Mouse (Mus musculus) midbrain, postnatal 0 days (tissue): ENCODE data around the gene Dguok. TPM values are rescaled to one million over a fixed set of nuclear protein-coding genes. Genes with fewer than 3 reads are reported as not detected.
A peak's percentile ranks its signal among the peaks of the same experiment; 100 is the strongest.

ENCODE experiments used
- ATAC-seq: fragments of 200-750 bp; cut with Nextera tagmentation; 2 replicates; pipeline ENCODE4 v1.8.0; 2017; ENCODE audit warnings: moderate number of reproducible peaks, mild to moderate bottlenecking, moderate TSS enrichment, moderate library complexity; ENCODE audit not compliant: low FRiP score
- DNase-seq: peaks from one replicate; pipeline ENCODE4 v3.0.0-alpha.2; 2015; ENCODE audit warnings: low spot score
- H3K27ac ChIP-seq: fragments of 300-500 bp; sonication (generic); 2 replicates; pipeline ENCODE4 v1.5.1; 2014; ENCODE audit warnings: low read depth, mild to moderate bottlenecking, low read length, mixed read lengths
- H3K27me3 ChIP-seq: fragments of 300-500 bp; sonication (generic); 2 replicates; pipeline ENCODE4 v1.6.1; 2014; ENCODE audit warnings: low read length, control low read depth, mixed read lengths; ENCODE audit not compliant: insufficient read depth
- H3K36me3 ChIP-seq: fragments of 300-500 bp; sonication (generic); 2 replicates; pipeline ENCODE4 v1.6.1; 2014; ENCODE audit warnings: low read length, control low read depth, mixed read lengths; ENCODE audit not compliant: insufficient read depth
- H3K4me1 ChIP-seq: fragments of 300-500 bp; sonication (generic); 2 replicates; pipeline ENCODE4 v1.6.1; 2014; ENCODE audit warnings: mild to moderate bottlenecking, control low read depth, antibody characterized with exemption, low read length, mixed read lengths; ENCODE audit not compliant: insufficient read depth
- H3K4me2 ChIP-seq: fragments of 300-500 bp; sonication (generic); 2 replicates; pipeline ENCODE4 v1.6.1; 2014; ENCODE audit warnings: low read depth, mild to moderate bottlenecking, low read length, mixed read lengths; ENCODE audit not compliant: poor library complexity, severe bottlenecking
- H3K4me3 ChIP-seq: fragments of 300-500 bp; sonication (generic); 2 replicates; pipeline ENCODE4 v1.5.1; 2014; ENCODE audit warnings: low read depth, mild to moderate bottlenecking, low read length, moderate library complexity
- H3K9ac ChIP-seq: fragments of 300-500 bp; sonication (generic); replicated peaks from 2 replicates; pipeline ENCODE4 v1.6.1; 2014; ENCODE audit warnings: mild to moderate bottlenecking, low read length, moderate library complexity, mixed read lengths; ENCODE audit not compliant: poor library complexity, severe bottlenecking
- H3K9me3 ChIP-seq: fragments of 300-500 bp; sonication (generic); 2 replicates; pipeline ENCODE4 v1.6.1; 2016; ENCODE audit warnings: low read length, control low read depth
- CTCF ChIP-seq: IDR thresholded peaks from 2 replicates; pipeline ENCODE4 v1.5.1; 2016; ENCODE audit warnings: antibody characterized with exemption, mild to moderate bottlenecking
- WGBS: fragments of 180-500 bp; shearing (Covaris S2); extraction: QIAGEN DNeasy Blood & Tissue Kit; methylation state at CpG from one replicate; pipeline ENCODE4 v1.1.7; 2014; 5-methylcytosine and 5-hydroxymethylcytosine counted together
- polyA plus RNA-seq: library from polyadenylated mRNA; unstranded; fragments of >200 nt; fragmentation: Nextera tagmentation; extraction: Ambion mirVana; gene quantifications from 2 replicates; pipeline ENCODE4 v1.2.1, GENCODE M21; 2015
- total RNA-seq: library from RNA; depleted of rRNA; stranded (reverse); fragments of >200 nt; gene quantifications from 2 replicates; pipeline ENCODE4 v1.2.3, GENCODE M21; 2014

Gene Dguok
- total and polyA plus RNA-seq, 2 experiments from 2014 or later: 48.5 to 55.2 TPM

- no peaks in the 10 kb centered on the region for H3K36me3 ChIP-seq
- ATAC-seq (no peak), DNase-seq (no peak)
- 78% methylated on average over 3 of the region's 3 CpGs for WGBS
- no peak overlapping the region for H3K27ac ChIP-seq
- TF ChIP-seq CTCF: no peak
- peaks cover 25% of the 10 kb centered on the region for H3K4me1 ChIP-seq
- no peak overlapping the region for H3K9ac ChIP-seq
- no peaks in the 10 kb centered on the region for H3K9me3 ChIP-seq
- no peak overlapping the region for H3K4me3 ChIP-seq
- H3K27me3 ChIP-seq: no peaks in the 10 kb centered on the region
- no peak overlapping the region for H3K4me2 ChIP-seq
Measured at GRCm38 (mm10) chr6:83449440-83449839, 57.3 kb downstream of the Dguok start.

GRCm38 (mm10) chr6:83448911-83449310 is 57.9 kb downstream of the Dguok start:
- Histone ChIP-seq H3K9ac (no peak overlapping the region), H3K4me2 (no peak overlapping the region), H3K4me1 (peaks cover 20% of the 10 kb centered on the region), H3K36me3 (no peaks in the 10 kb centered on the region), H3K27ac (no peak overlapping the region), H3K27me3 (no peaks in the 10 kb centered on the region), H3K4me3 (no peak overlapping the region), H3K9me3 (no peaks in the 10 kb centered on the region)
- 86% methylated on average over 4 of the region's 4 CpGs for WGBS
- TF ChIP-seq CTCF: no peak
- DNase-seq: no peak
- ATAC-seq: no peak

- no peak overlapping the region for H3K27ac ChIP-seq
- ATAC-seq (no peak), DNase-seq (no peak)
- no peaks in the 10 kb centered on the region for H3K27me3 ChIP-seq
- no peak overlapping the region for H3K9ac ChIP-seq
- no peak overlapping the region for H3K4me3 ChIP-seq
- no peaks in the 10 kb centered on the region for H3K36me3 ChIP-seq
- H3K4me2 ChIP-seq: no peak overlapping the region
- no peaks in the 10 kb centered on the region for H3K9me3 ChIP-seq
- no peak for TF ChIP-seq CTCF
- H3K4me1 ChIP-seq: peaks cover 20% of the 10 kb centered on the region
- WGBS: 81% methylated on average over 7 of the region's 7 CpGs
Measured at GRCm38 (mm10) chr6:83447031-83447430, 59.7 kb downstream of the Dguok start.

GRCm38 (mm10) chr6:83445796-83446195 is 61.0 kb downstream of the Dguok start:
- TF ChIP-seq CTCF: no peak

GRCm38 (mm10) chr6:83443441-83444340 is 63.1 kb downstream of the Dguok start:
- peaks cover 31% of the 10 kb centered on the region for H3K4me1 ChIP-seq
- 9% methylated on average over 12 of the region's 13 CpGs for WGBS
- no peaks in the 10 kb centered on the region for H3K27me3 ChIP-seq
- no peak overlapping the region for H3K4me3 ChIP-seq
- peak overlapping the region; percentile 44; the same call in 1 of the 2 replicates for H3K9ac ChIP-seq
- no peaks in the 10 kb centered on the region for H3K36me3 ChIP-seq
- peak overlapping the region; percentile 15 for H3K4me2 ChIP-seq
- TF ChIP-seq CTCF: no peak
- DNase-seq (peak; percentile 81), ATAC-seq (no peak)
- H3K27ac ChIP-seq: no peak overlapping the region; the same call in 1 of the 2 replicates
- H3K9me3 ChIP-seq: no peaks in the 10 kb centered on the region

More at GRCm38 (mm10) chr6:83445796-83446195, 61.0 kb downstream of the Dguok start:
- Histone ChIP-seq H3K27me3 (no peaks in the 10 kb centered on the region), H3K9ac (no peak overlapping the region), H3K9me3 (no peaks in the 10 kb centered on the region), H3K4me1 (peaks cover 16% of the 10 kb centered on the region), H3K4me2 (no peak overlapping the region), H3K36me3 (no peaks in the 10 kb centered on the region), H3K27ac (no peak overlapping the region), H3K4me3 (no peak overlapping the region)
- WGBS: 83% methylated on average over 2 of the region's 2 CpGs
- no peak for ATAC-seq
- DNase-seq: no peak

GRCm38 (mm10) chr6:83442639-83443038 is 64.1 kb downstream of the Dguok start:
- 38% methylated on average over 3 of the region's 3 CpGs for WGBS
- H3K4me2 ChIP-seq: peak overlapping the region; percentile 62
- no peak for ATAC-seq
- H3K36me3 ChIP-seq: no peaks in the 10 kb centered on the region
- no peaks in the 10 kb centered on the region for H3K27me3 ChIP-seq
- H3K9ac ChIP-seq: peak overlapping the region; percentile 30; the same call in 1 of the 2 replicates
- peaks cover 39% of the 10 kb centered on the region for H3K4me1 ChIP-seq
- H3K9me3 ChIP-seq: no peaks in the 10 kb centered on the region
- DNase-seq: no peak
- H3K4me3 ChIP-seq: peak overlapping the region; percentile 86; the same call in 1 of the 2 replicates
- no peak for TF ChIP-seq CTCF
- H3K27ac ChIP-seq: peak overlapping the region; percentile 65
